Mouse (Mus musculus) stomach, postnatal 0 days (tissue): ENCODE results near the gene Olfr545.

Experiments used
- CTCF ChIP-seq: IDR thresholded peaks from 2 replicates; pipeline ENCODE4 v1.5.1; 2016; ENCODE audit warnings: antibody characterized with exemption, low read depth, mild to moderate bottlenecking, moderate library complexity
- EP300 ChIP-seq: optimal IDR thresholded peaks from 2 replicates; pipeline ENCODE3; 2016; ENCODE audit warnings: antibody characterized with exemption

- TF ChIP-seq CTCF (no peak), EP300 (no peak)
These were observed 35.1 kb upstream of the Olfr545 start, which contains the start of gene Olfr547 for GRCm38 (mm10) chr7:102534449-102534848.
